Mouse (Mus musculus) lung, adult 10 weeks (tissue): ENCODE measurements around the gene Fam84b. TPM values are rescaled to one million over a fixed set of nuclear protein-coding genes. Genes with fewer than 3 reads are reported as not detected.

Source experiments
- polyA plus RNA-seq: library from polyadenylated mRNA; stranded (reverse); fragments of 350-450 nt; fragmentation: Illumina TruSeq; extraction: RNeasy Lipid Tissue Mini Kit (QIAGEN cat#74804); gene quantifications from one replicate; pipeline ENCODE4 v1.2.3, GENCODE M21; 2014; ENCODE audit warnings: low read depth, low replicate concordance; ENCODE audit not compliant: insufficient read depth

Gene Fam84b
- polyA plus RNA-seq: 21.2 TPM

GRCm38 (mm10) chr15:60853231-60853999 lies at the start of gene Fam84b:
Gene Fam84b, minus strand, starts transcription at chr15:60853778.

Other genes with a start within 250 kb of the Fam84b start
- gene A1bg, start 69.2 kb upstream of the Fam84b start, polyA plus RNA-seq: not detected